Mouse (Mus musculus): ENCODE data around the gene Gabarap. TPM values are rescaled to one million over a fixed set of nuclear protein-coding genes. Genes with fewer than 3 reads are reported as not detected.
A peak's percentile ranks its signal among the peaks of the same experiment; 100 is the strongest.

Gabarap gene
- polyA plus RNA-seq (2012; ENCODE audit: insufficient read depth, low replicate concordance) = 495 and 977 TPM in 2 replicates

DNA sequence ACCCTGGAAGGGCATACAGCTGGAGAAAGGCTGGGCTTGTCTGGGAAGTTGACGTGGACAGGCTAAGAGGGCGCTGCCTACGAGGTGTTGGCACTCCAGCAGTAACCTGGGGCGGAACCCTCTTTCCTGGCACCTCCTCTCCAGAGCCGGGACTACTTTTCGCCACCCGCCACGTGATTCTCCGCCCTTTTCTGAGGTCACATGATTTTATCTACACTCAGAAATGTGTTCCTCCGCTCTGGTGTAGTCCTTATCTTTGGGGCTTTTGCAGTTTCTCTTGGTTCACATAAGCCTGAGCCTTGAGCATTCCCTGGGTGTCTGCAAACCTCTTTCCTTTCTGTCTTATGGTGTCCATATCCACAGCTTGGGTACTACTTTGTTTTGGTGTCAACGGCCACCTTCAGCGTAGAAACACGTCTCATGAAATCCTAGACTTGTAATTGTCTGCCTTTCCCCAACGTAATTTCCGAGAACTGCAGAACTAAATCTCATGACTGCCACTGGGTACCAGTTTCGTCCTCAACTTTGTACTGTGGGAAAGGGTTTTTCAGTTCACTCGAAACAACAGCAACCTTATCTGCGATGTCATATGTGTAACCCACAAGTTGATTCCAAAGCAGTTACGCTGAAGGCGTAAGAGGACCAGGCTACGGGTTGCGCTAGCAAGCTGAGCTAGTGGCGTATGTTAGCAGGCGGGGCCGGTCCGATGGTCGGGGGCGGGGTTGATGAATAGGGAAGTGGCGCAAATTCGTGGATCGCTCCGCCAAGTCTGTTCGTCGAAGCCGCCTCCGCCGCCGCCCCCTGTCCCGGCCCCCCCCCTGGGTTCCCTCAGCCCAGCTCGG, at the start of gene Gabarap:
TSS of gene Gabarap (plus strand) at position 294 of the 842 bp plus-strand sequence.
- no peaks in the 10 kb centered on the region for H3K27me3 ChIP-seq (replicated peaks)
- TF ChIP-seq FLI1 (IDR thresholded peaks at IDR 0.05; ENCODE audit: low read length) (no peak), GATA1 (IDR thresholded peaks at IDR 0.05; ENCODE audit: borderline replicate concordance, low read length) (peak; percentile 78; the same call in 1 of the 3 replicates)
- peak within 1 kb of the TSS; percentile 96 for H3K4me3 ChIP-seq (replicated peaks)
- peaks cover 70% of the 10 kb centered on the region for H3K36me3 ChIP-seq (replicated peaks; ENCODE audit: low read length)
- H3K9me3 ChIP-seq = no peaks in the 10 kb centered on the region
- peaks cover 43% of the 10 kb centered on the region for H3K4me1 ChIP-seq

DNA sequence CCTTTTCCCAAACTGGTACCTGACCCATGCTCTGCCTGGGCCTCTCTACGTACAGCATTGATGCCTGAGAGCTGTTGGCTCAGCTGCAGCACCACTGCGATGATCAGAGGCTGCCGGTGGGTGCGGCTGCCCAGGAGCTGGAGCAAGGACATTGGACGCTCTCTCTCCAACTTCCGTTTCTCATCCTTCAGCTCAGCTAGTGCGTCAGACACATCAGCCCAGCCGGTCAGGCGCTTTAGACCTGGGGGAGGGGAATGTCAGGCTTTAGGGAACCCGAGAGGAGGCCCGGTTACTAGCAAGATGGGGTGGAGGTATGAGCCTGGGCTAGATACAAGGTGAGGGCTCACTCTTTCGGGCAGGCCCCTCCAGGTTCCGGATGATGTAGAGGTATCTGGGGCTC, 45.7 kb upstream of the Gabarap start:
- Histone ChIP-seq H3K9me3 (no peaks in the 10 kb centered on the region), H3K27me3 (replicated peaks) (peaks cover 87% of the 10 kb centered on the region), H3K4me3 (replicated peaks) (no peak overlapping the region), H3K36me3 (replicated peaks; ENCODE audit: low read length) (no peaks in the 10 kb centered on the region), H3K4me1 (peaks cover 19% of the 10 kb centered on the region)
- no peak for TF ChIP-seq GATA1 (IDR thresholded peaks at IDR 0.05; ENCODE audit: borderline replicate concordance, low read length)
- TF ChIP-seq FLI1 (IDR thresholded peaks at IDR 0.05; ENCODE audit: low read length) = no peak

DNA sequence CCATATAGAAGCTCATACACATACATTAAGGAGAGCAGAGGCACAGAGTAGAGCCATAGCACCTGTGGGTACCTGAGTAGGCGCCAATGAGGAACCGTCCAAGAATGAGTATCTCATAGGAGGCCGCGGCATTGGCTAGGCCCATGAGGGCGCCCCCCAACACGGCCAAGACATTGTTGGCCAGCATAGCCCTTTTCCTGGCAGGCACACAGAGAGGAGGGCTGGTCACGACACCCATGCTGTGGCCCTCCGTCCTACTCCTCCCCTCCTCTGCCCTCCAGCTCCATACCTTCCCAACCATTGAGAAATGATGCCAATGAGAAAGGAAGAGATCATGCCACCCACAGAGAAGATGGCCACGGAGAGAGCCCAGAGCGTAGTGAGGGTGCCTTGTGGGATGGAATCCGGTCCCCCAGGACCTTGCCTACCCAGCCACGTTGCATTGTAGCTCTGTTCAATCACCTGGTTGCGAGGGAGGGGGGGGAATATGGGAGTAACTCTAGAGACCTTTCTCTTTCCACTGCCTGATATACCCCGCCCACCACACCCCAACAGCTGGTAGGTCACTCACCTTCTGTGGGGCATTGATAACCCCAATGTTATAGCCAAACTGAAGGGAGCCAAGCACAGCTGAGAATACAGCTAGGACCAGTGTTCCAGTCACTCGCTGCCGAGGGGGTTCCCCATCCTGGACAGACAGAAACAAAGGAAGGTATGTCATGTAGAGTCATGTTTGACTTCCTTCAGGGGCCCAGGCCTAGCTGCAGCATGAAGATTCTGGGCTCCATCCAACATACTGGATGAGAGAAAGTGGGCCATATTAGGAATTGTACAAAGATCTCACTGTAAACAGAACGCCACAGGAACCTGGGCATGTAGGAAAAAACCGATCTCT, 44.7 kb upstream of the Gabarap start:
- no peak overlapping the region for H3K4me3 ChIP-seq (replicated peaks)
- no peaks in the 10 kb centered on the region for H3K36me3 ChIP-seq (replicated peaks; ENCODE audit: low read length)
- TF ChIP-seq FLI1 (IDR thresholded peaks at IDR 0.05; ENCODE audit: low read length) (no peak), GATA1 (IDR thresholded peaks at IDR 0.05; ENCODE audit: borderline replicate concordance, low read length) (no peak)
- peaks cover 86% of the 10 kb centered on the region for H3K27me3 ChIP-seq (replicated peaks)
- H3K4me1 ChIP-seq = peaks cover 24% of the 10 kb centered on the region
- no peaks in the 10 kb centered on the region for H3K9me3 ChIP-seq

DNA sequence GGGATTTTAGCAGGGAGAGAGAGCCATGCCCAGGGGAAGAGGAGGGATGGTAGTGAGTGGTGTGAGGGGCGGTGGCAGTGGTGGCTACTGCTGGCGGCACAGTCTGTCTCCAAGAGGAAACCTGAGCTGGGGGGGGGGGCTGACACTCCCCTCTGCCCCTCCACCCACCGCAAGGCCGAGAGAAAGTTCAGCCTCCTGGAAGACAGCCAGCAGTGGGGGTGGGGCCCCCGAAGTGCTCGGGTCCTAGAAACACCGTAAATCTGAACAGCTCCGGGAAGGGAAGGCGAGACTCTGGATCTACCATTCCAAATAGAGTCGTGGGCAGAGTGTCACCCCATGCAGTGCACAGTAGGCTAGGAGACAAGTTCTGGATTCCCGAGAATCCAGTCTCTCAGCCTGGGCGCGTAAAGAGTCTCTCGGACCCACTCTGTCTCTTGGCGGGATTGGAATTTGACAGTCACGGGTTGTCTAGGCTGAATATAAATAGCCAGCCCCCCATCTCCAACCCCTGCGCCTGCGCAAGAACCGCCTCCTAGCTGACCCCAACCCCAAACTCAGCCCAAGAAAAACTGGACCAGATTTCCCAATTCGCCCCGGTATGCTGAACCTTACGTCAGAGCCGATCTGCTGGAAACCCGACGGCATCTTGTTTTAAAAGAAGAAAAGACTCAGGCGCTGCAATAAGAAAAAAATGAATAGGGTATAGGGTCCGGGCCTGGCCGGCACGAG, 43.4 kb upstream of the Gabarap start:
- Histone ChIP-seq H3K4me3 (replicated peaks) (peak overlapping the region; percentile 90), H3K27me3 (replicated peaks) (peaks cover 82% of the 10 kb centered on the region), H3K4me1 (peaks cover 29% of the 10 kb centered on the region), H3K36me3 (replicated peaks; ENCODE audit: low read length) (no peaks in the 10 kb centered on the region), H3K9me3 (no peaks in the 10 kb centered on the region)
- TF ChIP-seq FLI1 (IDR thresholded peaks at IDR 0.05; ENCODE audit: low read length) (no peak), GATA1 (IDR thresholded peaks at IDR 0.05; ENCODE audit: borderline replicate concordance, low read length) (no peak)

DNA sequence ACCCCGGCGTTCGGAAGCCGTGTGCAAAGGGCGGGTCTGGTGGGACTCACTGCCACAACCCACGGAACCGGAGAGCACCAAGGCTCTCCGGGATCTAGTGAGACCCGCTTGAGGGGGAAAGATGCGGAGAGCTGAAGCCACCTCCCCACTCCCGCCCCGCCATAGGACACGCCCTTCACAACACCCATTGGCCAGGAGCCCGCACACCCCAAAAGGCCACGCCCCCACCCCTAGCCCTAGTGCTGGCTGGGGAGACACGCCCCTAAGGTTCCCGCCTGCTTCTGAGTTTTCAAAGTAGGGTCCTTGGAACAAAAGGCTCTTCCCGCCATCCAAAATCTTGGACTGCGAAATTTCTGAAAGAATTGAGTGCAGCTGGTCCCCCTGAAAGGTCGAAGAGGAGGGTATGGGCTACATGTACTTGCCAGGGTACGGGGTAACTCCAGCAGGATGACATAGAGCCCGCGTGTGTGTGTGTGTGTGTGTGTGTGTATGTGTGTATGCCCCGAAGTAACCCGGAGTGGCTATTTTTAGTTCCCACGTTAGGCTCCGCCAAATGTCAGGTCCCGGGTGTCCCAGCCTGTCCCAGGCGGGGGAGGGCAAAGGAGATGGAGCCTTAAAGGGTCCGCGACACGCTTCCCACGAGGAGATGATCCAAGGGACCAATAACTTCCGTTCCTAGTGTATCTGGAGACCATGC, 42.7 kb upstream of the Gabarap start, which contains the start of gene Slc2a4:
TSS of gene Slc2a4 (minus strand) at position 123 of the 697 bp plus-strand sequence.
- peak within 1 kb of the TSS; percentile 90 for H3K4me3 ChIP-seq (replicated peaks)
- H3K27me3 ChIP-seq (replicated peaks) = peaks cover 82% of the 10 kb centered on the region
- H3K36me3 ChIP-seq (replicated peaks; ENCODE audit: low read length) = no peaks in the 10 kb centered on the region
- TF ChIP-seq GATA1 (IDR thresholded peaks at IDR 0.05; ENCODE audit: borderline replicate concordance, low read length) (no peak), FLI1 (IDR thresholded peaks at IDR 0.05; ENCODE audit: low read length) (no peak)
- no peaks in the 10 kb centered on the region for H3K9me3 ChIP-seq
- peaks cover 30% of the 10 kb centered on the region for H3K4me1 ChIP-seq

DNA sequence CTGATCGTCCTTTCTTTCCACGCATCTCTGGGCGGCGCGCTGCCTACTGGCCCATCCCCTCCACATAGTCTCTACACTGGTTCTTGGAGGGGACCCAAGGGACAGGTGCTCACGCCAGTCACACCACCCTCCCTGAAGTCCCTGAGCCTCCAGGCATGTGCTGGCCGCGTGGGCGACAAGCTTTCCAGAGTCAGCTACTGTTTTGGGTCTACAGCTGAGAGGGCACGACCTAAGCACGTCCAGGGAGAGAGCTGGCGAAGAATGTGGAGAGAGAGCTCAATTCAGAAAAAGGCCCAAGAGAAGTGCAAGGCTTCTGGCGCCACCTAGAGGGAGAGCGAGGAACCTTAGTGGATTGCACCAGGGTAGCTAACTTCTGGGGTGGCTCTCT, 42.2 kb upstream of the Gabarap start:
- Histone ChIP-seq H3K4me3 (replicated peaks) (peak overlapping the region; percentile 90), H3K4me1 (peaks cover 34% of the 10 kb centered on the region), H3K9me3 (no peaks in the 10 kb centered on the region), H3K36me3 (replicated peaks; ENCODE audit: low read length) (no peaks in the 10 kb centered on the region), H3K27me3 (replicated peaks) (peaks cover 81% of the 10 kb centered on the region)
- TF ChIP-seq GATA1 (IDR thresholded peaks at IDR 0.05; ENCODE audit: borderline replicate concordance, low read length) (no peak), FLI1 (IDR thresholded peaks at IDR 0.05; ENCODE audit: low read length) (no peak)

DNA sequence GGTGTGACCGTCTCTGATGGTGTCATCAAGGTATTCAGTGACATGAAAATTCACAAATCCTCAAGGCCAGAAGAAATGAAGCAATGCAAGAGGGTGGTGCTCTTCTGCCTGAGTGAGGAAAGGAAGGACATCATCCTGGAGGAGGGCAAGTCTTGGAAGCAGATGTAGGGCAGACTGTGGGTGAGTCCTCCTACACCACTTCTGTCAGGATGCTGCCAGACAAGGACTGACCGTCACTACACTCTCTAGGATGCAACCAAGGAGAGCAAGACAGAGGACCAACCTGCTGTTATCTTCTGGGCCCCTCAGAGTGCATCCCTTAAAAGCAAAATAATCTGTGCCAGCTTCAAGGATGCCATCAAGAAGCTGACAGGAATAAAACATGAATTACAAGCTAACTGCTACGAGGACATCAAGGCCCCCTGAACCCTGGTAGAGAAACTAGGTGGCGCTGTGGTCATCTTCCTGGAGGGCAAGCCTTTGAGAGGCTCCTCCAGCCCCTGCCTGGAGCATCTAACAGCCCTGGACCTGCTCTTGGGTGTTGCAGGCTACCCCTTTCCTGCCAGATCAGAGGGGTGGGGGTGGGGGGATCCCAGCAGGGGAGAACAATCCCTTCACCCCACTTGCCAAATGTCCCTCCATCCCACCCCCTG, 40.0 kb upstream of the Gabarap start:
- Histone ChIP-seq H3K27me3 (replicated peaks) (peaks cover 69% of the 10 kb centered on the region), H3K9me3 (no peaks in the 10 kb centered on the region), H3K36me3 (replicated peaks; ENCODE audit: low read length) (no peaks in the 10 kb centered on the region), H3K4me3 (replicated peaks) (no peak overlapping the region), H3K4me1 (peaks cover 34% of the 10 kb centered on the region)
- no peak for TF ChIP-seq GATA1 (IDR thresholded peaks at IDR 0.05; ENCODE audit: borderline replicate concordance, low read length)
- no peak for TF ChIP-seq FLI1 (IDR thresholded peaks at IDR 0.05; ENCODE audit: low read length)

DNA sequence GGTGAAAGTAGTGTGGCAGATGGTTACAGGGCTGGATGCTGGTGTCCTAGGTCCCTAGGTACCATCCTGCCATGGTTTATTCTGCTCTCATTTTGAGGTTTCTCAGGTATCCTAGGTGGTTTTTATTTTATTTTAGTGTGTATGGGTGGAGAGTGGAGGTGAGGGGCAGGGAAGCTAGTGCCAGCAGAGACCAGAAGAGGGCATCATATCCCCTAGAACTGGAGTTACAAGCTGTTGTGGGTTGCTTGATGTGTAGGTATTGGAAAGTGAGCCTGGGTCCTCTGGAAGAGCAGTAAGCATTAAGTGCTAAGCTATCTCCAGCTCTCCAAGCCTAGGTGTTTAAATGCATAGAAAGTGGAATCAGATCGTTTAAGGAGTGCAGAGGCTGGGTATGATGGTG, 38.7 kb upstream of the Gabarap start:
- H3K4me3 ChIP-seq (replicated peaks) = no peak overlapping the region
- no peaks in the 10 kb centered on the region for H3K9me3 ChIP-seq
- no peaks in the 10 kb centered on the region for H3K36me3 ChIP-seq (replicated peaks; ENCODE audit: low read length)
- peaks cover 60% of the 10 kb centered on the region for H3K27me3 ChIP-seq (replicated peaks)
- peaks cover 34% of the 10 kb centered on the region for H3K4me1 ChIP-seq
- TF ChIP-seq FLI1 (IDR thresholded peaks at IDR 0.05; ENCODE audit: low read length) = no peak
- TF ChIP-seq GATA1 (IDR thresholded peaks at IDR 0.05; ENCODE audit: borderline replicate concordance, low read length) = no peak
